Mouse (Mus musculus): ENCODE data around the gene Cyp2d11.

- TF ChIP-seq CTCF (IDR thresholded peaks at IDR 0.05; ENCODE audit: low read depth) (no peak), EP300 (optimal IDR thresholded peaks at IDR 0.05) (no peak)
Observed at GRCm38 (mm10) chr15:82435606-82436005, 41.8 kb upstream of the Cyp2d11 start.

Measured in stomach, postnatal 0 days (tissue).